ENCODE assay signal across 32 mouse cellular contexts in genomic region chr2:68560821-68561220, GRCm38 (mm10). TPM values are rescaled to one million over a fixed set of nuclear protein-coding genes. Genes with fewer than 3 reads are reported as not detected.
DNase-seq lines count a peak whose midpoint lies in the region; ATAC-seq and TF ChIP-seq lines count a peak whose summit lies in the region.
"Had no signal": no experiment of that assay in that cellular context is flagged by ENCODE, and none has a peak within 500 bp of the region (broad histone marks: within the 10 kb centered on the region; RNA-seq: fewer than 3 reads in every experiment).

No protein-coding gene starts in this region.

- no peaks in the 10 kb centered on the region for H3K9me3 ChIP-seq in forebrain, embryonic 15.5 days
- H3K9me3 ChIP-seq in forebrain, postnatal 0 days (ENCODE audit: low read length): no peaks in the 10 kb centered on the region
- H3K9me3 ChIP-seq: embryonic facial prominence, embryonic 10.5 days; forebrain, embryonic 13.5 days; heart, embryonic 12.5 days; hindbrain, embryonic 13.5 days; limb, embryonic 12.5 days; liver, embryonic 12.5 days; neural tube, embryonic 15.5 days had no signal

- no peaks in the 10 kb centered on the region for H3K27me3 ChIP-seq in forebrain, embryonic 15.5 days
- H3K27me3 ChIP-seq in forebrain, postnatal 0 days (ENCODE audit: insufficient read depth, low read length): no peaks in the 10 kb centered on the region
- H3K27me3 ChIP-seq: forebrain, embryonic 13.5 days; heart, embryonic 12.5 days; hindbrain, embryonic 13.5 days; limb, embryonic 12.5 days; liver, embryonic 12.5 days; neural tube, embryonic 15.5 days had no signal

- no peak overlapping the region for H3K27ac ChIP-seq in forebrain, embryonic 15.5 days (replicated peaks)
- H3K27ac ChIP-seq in forebrain, postnatal 0 days (ENCODE audit: low read depth, low read length): no peak overlapping the region
- H3K27ac ChIP-seq: embryonic facial prominence, embryonic 10.5 days; forebrain, embryonic 13.5 days; hindbrain, embryonic 13.5 days; limb, embryonic 12.5 days; liver, embryonic 12.5 days; neural tube, embryonic 15.5 days had no signal

- no peak for TF ChIP-seq CTCF in forebrain, postnatal 0 days (IDR thresholded peaks at IDR 0.05; ENCODE audit: low read depth)

- WGBS in forebrain, embryonic 15.5 days: 54% methylated on average over 4 of the region's 4 CpGs
- WGBS in forebrain, postnatal 0 days: 45% methylated on average over 4 of the region's 4 CpGs

- ATAC-seq in forebrain, embryonic 15.5 days (replicated peaks): peak; percentile 43; the same call in 1 of the 2 replicates
- ATAC-seq in forebrain, postnatal 0 days: no peak
- ATAC-seq: CD4-positive, CD25-positive, alpha-beta regulatory T cell, adult 4 months; forebrain, embryonic 13.5 days; inflammation-experienced regulatory T-cells, adult 6 months; liver, embryonic 12.5 days; midbrain, embryonic 16.5 days; Patski had no signal

- H3K36me3 ChIP-seq in forebrain, embryonic 15.5 days: no peaks in the 10 kb centered on the region
- H3K36me3 ChIP-seq in forebrain, postnatal 0 days (ENCODE audit: insufficient read depth): no peaks in the 10 kb centered on the region
- H3K36me3 ChIP-seq: embryonic facial prominence, embryonic 10.5 days; heart, embryonic 12.5 days; hindbrain, embryonic 13.5 days; limb, embryonic 12.5 days; liver, embryonic 12.5 days; neural tube, embryonic 15.5 days had no signal

- H3K4me3 ChIP-seq in forebrain, embryonic 15.5 days: no peak overlapping the region
- no peak overlapping the region for H3K4me3 ChIP-seq in forebrain, postnatal 0 days (ENCODE audit: low read depth, low read length)
- H3K4me3 ChIP-seq: embryonic facial prominence, embryonic 10.5 days; forebrain, embryonic 13.5 days; heart, embryonic 12.5 days; hindbrain, embryonic 13.5 days; limb, embryonic 12.5 days; liver, embryonic 12.5 days; neural tube, embryonic 15.5 days had no signal

- no peak overlapping the region for H3K4me2 ChIP-seq in forebrain, embryonic 15.5 days (replicated peaks)
- H3K4me2 ChIP-seq in forebrain, postnatal 0 days (ENCODE audit: low read depth): no peak overlapping the region
- H3K4me2 ChIP-seq: forebrain, embryonic 13.5 days; heart, embryonic 12.5 days; hindbrain, embryonic 13.5 days; limb, embryonic 12.5 days; liver, embryonic 12.5 days; neural tube, embryonic 15.5 days had no signal

- H3K4me1 ChIP-seq in forebrain, embryonic 15.5 days: no peaks in the 10 kb centered on the region
- H3K4me1 ChIP-seq in forebrain, postnatal 0 days (ENCODE audit: insufficient read depth): no peaks in the 10 kb centered on the region
- H3K4me1 ChIP-seq: embryonic facial prominence, embryonic 10.5 days; forebrain, embryonic 13.5 days; heart, embryonic 12.5 days; hindbrain, embryonic 13.5 days; limb, embryonic 12.5 days; liver, embryonic 12.5 days; neural tube, embryonic 15.5 days had no signal

- DNase-seq in forebrain, postnatal 0 days: no peak
- DNase-seq in brain, adult 2 months (ENCODE audit: low read depth, low spot score): peak; percentile 92
- peak; percentile 53 to 59 for DNase-seq in left cerebral cortex, adult 9 months (ENCODE audit: low spot score in 2 of 2)
- peak; percentile 10 for DNase-seq in right cerebral cortex, postnatal 14 days
- no peak for DNase-seq in thymus, postnatal 0 days (ENCODE audit: low spot score)
- DNase-seq in kidney, postnatal 25 days: no peak
- DNase-seq: adrenal gland, postnatal 25 days; cerebellum, adult 18-20 months; heart, postnatal 14 days; kidney, adult 2 months; kidney, postnatal 36 days; lung, adult 2 months; lung, postnatal 36 days; thymus, postnatal 14 days had no signal

- H3K9ac ChIP-seq in forebrain, embryonic 15.5 days (replicated peaks): no peak overlapping the region
- H3K9ac ChIP-seq in forebrain, postnatal 0 days: no peak overlapping the region
- H3K9ac ChIP-seq: forebrain, embryonic 13.5 days; heart, embryonic 12.5 days; hindbrain, embryonic 13.5 days; limb, embryonic 12.5 days; liver, embryonic 12.5 days; neural tube, embryonic 15.5 days had no signal

RNA-seq across cellular contexts. Expression of gene 4933409G03Rik, which starts 21.4 kb away (rescaled TPM):
- not detected in 2 replicates for polyA plus RNA-seq in forebrain, embryonic 15.5 days (2015; fragmentation: Nextera tagmentation; extraction: Ambion mirVana)
- not detected in 2 replicates for total RNA-seq in forebrain, postnatal 0 days (2014; rRNA removed)
- polyA plus RNA-seq in forebrain, postnatal 0 days (2015; fragmentation: Nextera tagmentation; extraction: Ambion mirVana): not detected in 2 replicates
- polyA plus RNA-seq in thymus, postnatal 0 days (2015; fragmentation: Nextera tagmentation; extraction: Ambion mirVana): not detected in 2 replicates
- total RNA-seq: adrenal gland, postnatal 25 days; common myeloid progenitor, adult 5-6 weeks; ES-E14; gastrocnemius, adult 8-10 months; granulocyte monocyte progenitor cell, adult 5-6 weeks; heart, postnatal 14 days; layer of hippocampus, postnatal 10 days had no signal
- polyA plus RNA-seq: CD4-positive, CD25-positive, alpha-beta regulatory T cell, adult 4 months; embryonic facial prominence, embryonic 10.5 days; forebrain, embryonic 13.5 days; heart, embryonic 12.5 days; hindbrain, embryonic 13.5 days; inflammation-experienced regulatory T-cells, adult 6 months; kidney, adult 2 months; limb, embryonic 12.5 days; liver, embryonic 12.5 days; lung, adult 2 months; midbrain, embryonic 16.5 days; neural tube, embryonic 15.5 days; Patski; stomach, embryonic 16.5 days had no signal

Comparison
In these comparisons a context has a peak if more than half of its experiments do, and no peak if none do; other contexts are left out.
1. DNase-seq: peak in brain, adult 2 months (single experiment), left cerebral cortex, adult 9 months (2 of 2) and right cerebral cortex, postnatal 14 days (single experiment); none in forebrain, postnatal 0 days (single experiment), thymus, postnatal 0 days (single experiment) and kidney, postnatal 25 days (0 of 2).